Comparison of ENCODE assay signal across 7 mouse cellular contexts in genomic region chr19:47359166-47359931, GRCm38 (mm10).
DNase-seq lines count a peak whose midpoint lies in the region; ATAC-seq and TF ChIP-seq lines count a peak whose summit lies in the region.

No protein-coding gene starts in this region.

- TF ChIP-seq CTCF in lung, adult 2 months (IDR thresholded peaks at IDR 0.05; ENCODE audit: insufficient read depth, low read length) = no peak
- no peak for TF ChIP-seq CTCF in liver, postnatal 0 days (IDR thresholded peaks at IDR 0.05; ENCODE audit: low read depth)

- ATAC-seq in granulocyte monocyte progenitor cell, adult 5-6 weeks (replicated peaks; ENCODE audit: poor library complexity, severe bottlenecking) = peak; percentile 82
- ATAC-seq in liver, postnatal 0 days = 0 out of 2 replicates have a peak, but pooled peaks have one; percentile 15

- no peaks in the 10 kb centered on the region; the same call in 1 of the 2 replicates for H3K36me3 ChIP-seq in liver, postnatal 0 days (replicated peaks; ENCODE audit: insufficient read depth, low read length)

- peak overlapping the region; percentile 47 for H3K4me3 ChIP-seq in lung, adult 2 months (replicated peaks; ENCODE audit: extremely low read depth, low read depth, low read length)
- H3K4me3 ChIP-seq in liver, postnatal 0 days (ENCODE audit: low read depth, low read length) = no peak overlapping the region

- WGBS in lung, adult 2 months = 40% methylated on average over 15 of the region's 15 CpGs
- 41% methylated on average over 15 of the region's 15 CpGs for WGBS in liver, postnatal 0 days (ENCODE audit: insufficient replicate concordance)

- H3K4me2 ChIP-seq in liver, postnatal 0 days (ENCODE audit: low read depth, low read length) = peak overlapping the region; percentile 48

- 0 out of 2 replicates have a peak, but pooled peaks have one; percentile 8 for TF ChIP-seq POLR2A in lung, adult 2 months (IDR thresholded peaks at IDR 0.05; ENCODE audit: borderline replicate concordance, extremely low read depth, low read depth, low read length)

- H3K4me1 ChIP-seq in lung, adult 2 months (ENCODE audit: control insufficient read depth, insufficient read depth, low read length) = peaks cover 3% of the 10 kb centered on the region; the same call in 1 of the 2 replicates
- peaks cover 4% of the 10 kb centered on the region for H3K4me1 ChIP-seq in liver, postnatal 0 days (ENCODE audit: insufficient read depth)

- no peak overlapping the region for H3K9ac ChIP-seq in liver, postnatal 0 days (replicated peaks)

- H3K27ac ChIP-seq in liver, postnatal 0 days (ENCODE audit: low read depth) = no peak overlapping the region

- TF ChIP-seq EP300 in liver, postnatal 0 days (IDR thresholded peaks at IDR 0.05; ENCODE audit: low read depth) = no peak

- H3K27me3 ChIP-seq in liver, postnatal 0 days (ENCODE audit: insufficient read depth, low read length) = no peaks in the 10 kb centered on the region

- no peaks in the 10 kb centered on the region for H3K9me3 ChIP-seq in liver, postnatal 0 days (ENCODE audit: low read length)

- no peak for DNase-seq in lung, adult 2 months
- DNase-seq in lung, postnatal 25 days (ENCODE audit: low spot score) = no peak
- peak; percentile 38 for DNase-seq in liver, postnatal 0 days
- DNase-seq in thymus, postnatal 0 days (ENCODE audit: low spot score) = peak; percentile 55
- DNase-seq in frontal cortex, adult 2 months (ENCODE audit: extremely low spot score in 1 of 2, low spot score in 1 of 2) = no peak
- no peak for DNase-seq in B cell, adult 2 months

Comparison
In these comparisons a context has a peak if more than half of its experiments do, and no peak if none do; other contexts are left out.
1. DNase-seq: peak in liver, postnatal 0 days (single experiment) and thymus, postnatal 0 days (single experiment); none in lung, adult 2 months (single experiment), lung, postnatal 25 days (single experiment), frontal cortex, adult 2 months (0 of 2) and B cell, adult 2 months (0 of 2).